Mouse (Mus musculus): ENCODE results near the gene Ehbp1l1. TPM values are rescaled to one million over a fixed set of nuclear protein-coding genes. Genes with fewer than 3 reads are reported as not detected.

Ehbp1l1 gene
- polyA plus RNA-seq, 1 experiment: 207 TPM

- Histone ChIP-seq H3K4me1 (peaks cover 36% of the 10 kb centered on the region), H3K4me3 (replicated peaks) (peak overlapping the region; percentile 46), H3K27me3 (replicated peaks) (peaks cover 88% of the 10 kb centered on the region), H3K9me3 (no peaks in the 10 kb centered on the region), H3K36me3 (replicated peaks; ENCODE audit: low read length) (no peaks in the 10 kb centered on the region)
- TF ChIP-seq GATA1 (IDR thresholded peaks at IDR 0.05; ENCODE audit: borderline replicate concordance, low read length): no peak
- TF ChIP-seq FLI1 (IDR thresholded peaks at IDR 0.05; ENCODE audit: low read length): no peak
Observed at GRCm38 (mm10) chr19:5750951-5751350, 24.8 kb upstream of the Ehbp1l1 start.

DNA sequence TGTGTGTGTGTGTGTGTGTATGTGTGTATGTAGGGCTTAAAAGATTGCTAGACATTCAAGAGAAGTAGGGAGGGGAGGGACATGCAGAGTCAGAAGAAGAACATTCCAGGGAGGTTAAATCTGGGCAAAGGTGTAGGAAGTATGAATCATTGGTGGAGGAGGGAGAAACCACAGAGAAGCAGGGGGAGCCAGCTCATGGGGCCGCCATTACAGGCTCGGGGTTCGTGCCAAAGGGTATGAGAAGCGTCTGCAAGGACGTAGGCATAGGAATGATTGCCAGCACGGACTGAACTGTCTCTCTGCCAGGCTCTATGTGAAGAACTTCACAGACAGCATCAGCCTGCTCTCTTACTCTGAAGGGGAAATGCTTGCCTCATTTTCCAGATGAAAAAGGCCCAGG is 23.4 kb upstream of the Ehbp1l1 start:
- Histone ChIP-seq H3K27me3 (replicated peaks) (peaks cover 89% of the 10 kb centered on the region), H3K36me3 (replicated peaks; ENCODE audit: low read length) (no peaks in the 10 kb centered on the region), H3K4me3 (replicated peaks) (no peak overlapping the region), H3K4me1 (peaks cover 43% of the 10 kb centered on the region), H3K9me3 (no peaks in the 10 kb centered on the region)
- TF ChIP-seq GATA1 (IDR thresholded peaks at IDR 0.05; ENCODE audit: borderline replicate concordance, low read length) (no peak), FLI1 (IDR thresholded peaks at IDR 0.05; ENCODE audit: low read length) (no peak)

- peaks cover 96% of the 10 kb centered on the region for H3K27me3 ChIP-seq (replicated peaks)
Observed at GRCm38 (mm10) chr19:5746907-5747363, 20.8 kb upstream of the Ehbp1l1 start.

DNA sequence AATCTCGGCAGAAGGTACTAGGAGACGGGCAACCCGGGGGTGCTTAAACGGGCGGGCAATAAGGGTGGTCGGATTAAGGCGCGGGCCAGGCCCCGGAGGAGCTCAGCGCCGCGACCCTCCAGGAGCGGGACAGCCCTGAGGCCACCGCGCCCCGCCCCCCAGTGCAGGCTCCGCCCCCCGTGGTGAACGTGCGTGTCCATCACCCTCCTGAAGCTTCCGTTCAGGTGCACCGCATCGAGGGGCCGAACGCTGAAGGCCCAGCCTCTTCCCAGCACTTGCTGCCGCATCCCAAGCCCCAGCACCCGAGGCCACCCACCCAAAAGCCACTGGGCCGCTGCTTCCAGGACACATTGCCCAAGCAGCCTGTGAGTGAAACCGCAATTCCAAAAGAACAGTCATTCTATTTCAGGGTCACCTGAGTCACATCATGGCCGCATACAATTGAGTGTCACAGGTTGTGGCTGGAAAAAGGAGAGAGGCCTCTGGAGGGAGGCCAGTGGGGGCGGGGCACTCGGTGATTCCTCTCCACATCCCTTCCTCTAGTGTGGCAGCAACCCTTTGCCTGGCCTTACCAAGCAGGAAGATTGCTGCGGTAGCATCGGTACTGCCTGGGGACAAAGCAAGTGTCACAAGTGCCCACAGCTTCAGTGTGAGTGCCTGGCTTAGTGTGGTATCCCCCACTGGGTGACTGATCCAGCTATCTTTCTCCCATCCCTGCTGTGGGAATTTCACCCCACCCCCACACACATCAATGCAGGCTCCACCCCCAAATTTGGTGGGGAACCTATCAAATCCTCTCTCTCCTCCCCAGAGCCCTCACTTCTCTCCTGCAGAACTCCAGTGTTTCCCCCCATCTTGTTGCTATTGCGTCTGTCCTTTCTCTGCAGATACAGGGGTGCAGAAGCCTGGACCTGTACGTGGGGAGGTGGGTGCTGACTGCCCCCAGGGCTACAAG is 19.9 kb upstream of the Ehbp1l1 start:
- Histone ChIP-seq H3K36me3 (replicated peaks; ENCODE audit: low read length) (no peaks in the 10 kb centered on the region), H3K4me3 (replicated peaks) (no peak overlapping the region), H3K27me3 (replicated peaks) (peaks cover 97% of the 10 kb centered on the region), H3K9me3 (no peaks in the 10 kb centered on the region), H3K4me1 (peaks cover 58% of the 10 kb centered on the region)
- TF ChIP-seq GATA1 (IDR thresholded peaks at IDR 0.05; ENCODE audit: borderline replicate concordance, low read length) (no peak), FLI1 (IDR thresholded peaks at IDR 0.05; ENCODE audit: low read length) (no peak)

More at GRCm38 (mm10) chr19:5746907-5747363, 20.8 kb upstream of the Ehbp1l1 start:
- no peak overlapping the region for H3K4me3 ChIP-seq (replicated peaks)
- no peaks in the 10 kb centered on the region for H3K9me3 ChIP-seq
- TF ChIP-seq GATA1 (IDR thresholded peaks at IDR 0.05; ENCODE audit: borderline replicate concordance, low read length): no peak
- no peak for TF ChIP-seq FLI1 (IDR thresholded peaks at IDR 0.05; ENCODE audit: low read length)
- peaks cover 59% of the 10 kb centered on the region for H3K4me1 ChIP-seq
- no peaks in the 10 kb centered on the region for H3K36me3 ChIP-seq (replicated peaks; ENCODE audit: low read length)

- TF ChIP-seq GATA1 (IDR thresholded peaks at IDR 0.05; ENCODE audit: borderline replicate concordance, low read length) (no peak), FLI1 (IDR thresholded peaks at IDR 0.05; ENCODE audit: low read length) (no peak)
- H3K36me3 ChIP-seq (replicated peaks; ENCODE audit: low read length): no peaks in the 10 kb centered on the region
- peak overlapping the region; percentile 34 for H3K4me3 ChIP-seq (replicated peaks)
- peaks cover 54% of the 10 kb centered on the region for H3K4me1 ChIP-seq
- no peaks in the 10 kb centered on the region for H3K9me3 ChIP-seq
- H3K27me3 ChIP-seq (replicated peaks): peaks cover 97% of the 10 kb centered on the region
Observed at GRCm38 (mm10) chr19:5743576-5743975, 17.5 kb upstream of the Ehbp1l1 start.

DNA sequence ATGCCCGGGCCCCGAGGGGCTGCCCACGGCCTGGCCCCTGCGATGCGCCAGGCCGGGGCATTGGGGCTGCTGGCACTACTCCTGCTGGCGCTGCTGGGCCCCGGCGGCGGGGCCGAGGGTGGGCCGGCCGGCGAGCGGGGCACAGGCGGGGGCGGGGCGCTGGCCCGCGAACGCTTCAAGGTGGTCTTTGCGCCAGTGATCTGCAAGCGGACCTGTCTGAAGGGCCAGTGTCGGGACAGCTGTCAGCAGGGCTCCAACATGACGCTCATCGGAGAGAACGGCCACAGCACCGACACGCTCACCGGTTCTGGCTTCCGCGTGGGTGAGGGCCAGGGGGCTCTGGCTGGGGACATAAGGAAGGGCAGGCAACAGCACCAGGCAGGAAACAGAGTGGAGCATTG is 16.1 kb upstream of the Ehbp1l1 start:
- Histone ChIP-seq H3K4me1 (peaks cover 51% of the 10 kb centered on the region), H3K27me3 (replicated peaks) (peaks cover 91% of the 10 kb centered on the region), H3K36me3 (replicated peaks; ENCODE audit: low read length) (no peaks in the 10 kb centered on the region), H3K9me3 (no peaks in the 10 kb centered on the region), H3K4me3 (replicated peaks) (peak overlapping the region; percentile 90)
- no peak for TF ChIP-seq GATA1 (IDR thresholded peaks at IDR 0.05; ENCODE audit: borderline replicate concordance, low read length)
- TF ChIP-seq FLI1 (IDR thresholded peaks at IDR 0.05; ENCODE audit: low read length): no peak

DNA sequence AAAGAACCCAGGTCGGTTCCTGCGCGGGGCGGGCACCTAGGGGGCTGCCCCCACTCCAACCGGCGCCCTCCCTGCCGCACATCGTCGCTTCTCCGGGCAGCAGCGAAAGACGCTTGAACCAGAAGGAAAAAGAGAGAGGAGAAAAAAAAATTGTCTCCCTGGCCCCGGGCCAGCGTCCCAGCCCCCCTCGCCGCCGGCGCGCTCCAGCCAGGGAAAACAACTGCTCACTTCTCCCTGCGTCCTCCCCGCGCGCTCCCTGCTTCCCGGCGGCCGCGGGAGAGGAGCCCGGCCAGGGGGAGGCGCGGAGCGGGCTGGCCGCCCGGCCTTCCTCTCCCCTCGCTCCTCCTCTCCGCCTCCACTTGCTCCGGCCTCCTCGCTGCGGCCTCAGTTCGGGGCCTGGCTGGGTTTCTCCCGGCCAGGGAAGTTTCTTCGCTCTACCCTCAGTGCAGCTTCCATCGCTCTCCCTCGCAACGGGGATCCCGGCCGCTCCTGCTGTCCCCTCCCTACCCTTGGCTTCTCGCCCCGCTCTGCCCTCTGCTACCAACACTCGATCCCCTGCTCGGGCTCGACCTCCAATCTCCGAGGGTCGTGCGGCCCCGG is 15.6 kb upstream of the Ehbp1l1 start:
- TF ChIP-seq FLI1 (IDR thresholded peaks at IDR 0.05; ENCODE audit: low read length) (no peak), GATA1 (IDR thresholded peaks at IDR 0.05; ENCODE audit: borderline replicate concordance, low read length) (no peak)
- H3K4me1 ChIP-seq: peaks cover 46% of the 10 kb centered on the region
- no peaks in the 10 kb centered on the region for H3K36me3 ChIP-seq (replicated peaks; ENCODE audit: low read length)
- H3K27me3 ChIP-seq (replicated peaks): peaks cover 91% of the 10 kb centered on the region
- H3K4me3 ChIP-seq (replicated peaks): peak overlapping the region; percentile 90
- H3K9me3 ChIP-seq: no peaks in the 10 kb centered on the region

- Histone ChIP-seq H3K27me3 (replicated peaks) (peaks cover 88% of the 10 kb centered on the region), H3K4me3 (replicated peaks) (peak within 1 kb of the TSS; percentile 90)
Observed at GRCm38 (mm10) chr19:5740320-5741317, 14.5 kb upstream of the Ehbp1l1 start, which contains the start of gene Ltbp3. Ltbp3 (plus strand) TSS chr19:5740904.

GRCm38 (mm10) chr19:5739446-5739845 is 13.3 kb upstream of the Ehbp1l1 start:
- no peak for TF ChIP-seq FLI1 (IDR thresholded peaks at IDR 0.05; ENCODE audit: low read length)
- TF ChIP-seq GATA1 (IDR thresholded peaks at IDR 0.05; ENCODE audit: borderline replicate concordance, low read length): no peak
- H3K4me3 ChIP-seq (replicated peaks): no peak overlapping the region
- peaks cover 30% of the 10 kb centered on the region for H3K4me1 ChIP-seq
- H3K9me3 ChIP-seq: no peaks in the 10 kb centered on the region
- no peaks in the 10 kb centered on the region for H3K36me3 ChIP-seq (replicated peaks; ENCODE audit: low read length)
- peaks cover 88% of the 10 kb centered on the region for H3K27me3 ChIP-seq (replicated peaks)

More at GRCm38 (mm10) chr19:5740320-5741317, 14.5 kb upstream of the Ehbp1l1 start, which contains the start of gene Ltbp3:
- Histone ChIP-seq H3K4me1 (peaks cover 34% of the 10 kb centered on the region), H3K9me3 (no peaks in the 10 kb centered on the region), H3K36me3 (replicated peaks; ENCODE audit: low read length) (no peaks in the 10 kb centered on the region)
- TF ChIP-seq GATA1 (IDR thresholded peaks at IDR 0.05; ENCODE audit: borderline replicate concordance, low read length): no peak
- no peak for TF ChIP-seq FLI1 (IDR thresholded peaks at IDR 0.05; ENCODE audit: low read length)
